Mouse (Mus musculus): ENCODE measurements around the gene Pik3r1.

- TF ChIP-seq POLR2A (IDR thresholded peaks at IDR 0.05; ENCODE audit: extremely low read depth, insufficient read depth, low read length) (no peak), CTCF (IDR thresholded peaks at IDR 0.05; ENCODE audit: low read depth, low read length) (no peak)
These were observed 55.9 kb downstream of the Pik3r1 start for GRCm38 (mm10) chr13:101712099-101712498.

Data from liver, adult 2 months (tissue).